Mouse (Mus musculus): ENCODE measurements at regions not wholly inside any gene's neighbourhood (a gene's known extent, or its start where the extent isn't known, plus 50 kb on each side); places are given as distances from the start of the nearest gene placed in this dataset.

DNA sequence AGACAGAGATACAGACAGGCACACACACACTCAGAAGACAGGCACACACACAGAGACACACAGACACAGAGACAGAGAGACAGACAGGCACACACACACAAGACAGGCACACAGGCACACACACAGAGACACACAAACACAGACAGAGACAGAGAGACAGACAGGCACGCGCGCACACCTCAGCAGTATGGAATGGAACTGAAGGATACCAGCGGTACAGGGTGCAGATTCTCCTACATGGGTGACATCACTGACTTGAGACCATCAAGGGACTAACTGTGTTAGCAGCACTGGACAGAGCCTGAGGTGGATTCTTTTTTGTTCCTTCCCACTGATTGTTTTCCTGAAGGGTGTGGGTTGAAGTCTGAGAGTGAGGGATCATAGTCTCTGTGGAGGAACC, 129.1 kb upstream of the Runx1 start:
- no peak for TF ChIP-seq POLR2A (IDR thresholded peaks at IDR 0.05; ENCODE audit: borderline replicate concordance, extremely low read depth, insufficient read depth, insufficient read length, poor library complexity, severe bottlenecking)
- TF ChIP-seq CTCF (IDR thresholded peaks at IDR 0.05; ENCODE audit: borderline replicate concordance, extremely low read depth, insufficient read depth, insufficient read length) = no peak

Measured in brain, embryonic 14.5 days (tissue).